Mouse (Mus musculus) leukemia stem cell, adult 10-12 weeks (primary cell): ENCODE data around the gene Col9a2. TPM values are rescaled to one million over a fixed set of nuclear protein-coding genes. Genes with fewer than 3 reads are reported as not detected.

ENCODE experiments used
- polyA plus RNA-seq: library from polyadenylated mRNA; stranded (reverse); fragments of >175 nt; gene quantifications from 2 replicates; pipeline ENCODE4 v1.2.3, GENCODE M21; 2012; ENCODE audit warnings: low replicate concordance

The Col9a2 gene
- polyA plus RNA-seq: 0.25 TPM in 1 of 2 replicates, not detected in the other

GRCm38 (mm10) chr4:121039331-121040115, at the start of gene Col9a2:
Col9a2 (plus strand) TSS chr4:121039385.

GRCm38 (mm10) chr4:121016928-121017657, 22.1 kb upstream of the Col9a2 start, which contains the start of gene Smap2:
Smap2 (minus strand) TSS chr4:121017247.

GRCm38 (mm10) chr4:121097650-121098378, 58.6 kb downstream of the Col9a2 start, which contains the start of gene Zmpste24:
Zmpste24 (minus strand) TSS chr4:121098241.

Other genes with a start within 250 kb of the Col9a2 start
- 25.4 and 166 TPM in 2 replicates for gene Nfyc, start 207.8 kb upstream of the Col9a2 start, polyA plus RNA-seq
- 3.0 and 5.9 TPM in 2 replicates for gene Rims3, start 184.6 kb upstream of the Col9a2 start, polyA plus RNA-seq
- gene Exo5, start 114.4 kb upstream of the Col9a2 start, polyA plus RNA-seq: 2.7 and 4.3 TPM in 2 replicates
- gene Zfp69, start 87.7 kb upstream of the Col9a2 start, polyA plus RNA-seq: 0.89 and 2.9 TPM in 2 replicates
- gene Smap2, start 22.1 kb upstream of the Col9a2 start, polyA plus RNA-seq: 37.9 and 49.8 TPM in 2 replicates
- gene Zmpste24, start 58.9 kb downstream of the Col9a2 start, polyA plus RNA-seq: 1.4 and 3.3 TPM in 2 replicates
- 0.27 TPM in 1 of 2 replicates, not detected in the other for gene Tmco2, start 69.8 kb downstream of the Col9a2 start, polyA plus RNA-seq
- 1.8 and 3.2 TPM in 2 replicates for gene Rlf, start 175.7 kb downstream of the Col9a2 start, polyA plus RNA-seq